Mouse (Mus musculus) megakaryocyte, adult 5-6 weeks (primary cell): ENCODE measurements around the gene Rfx6. TPM values are rescaled to one million over a fixed set of nuclear protein-coding genes. Genes with fewer than 3 reads are reported as not detected.

Experiments used
- ATAC-seq: 2 replicates; pipeline ENCODE4 v1.8.0; 2016; ENCODE audit warnings: mild to moderate bottlenecking, inconsistent platforms; ENCODE audit not compliant: poor library complexity, severe bottlenecking
- total RNA-seq, 2 experiments: library from RNA; stranded (forward) in 1 of 2; stranded (reverse) in 1 of 2; fragments of 153-499, 151-499 nt in 1 of 2; fragments of 221-1000, 200-1000 nt in 1 of 2; gene quantifications; 2 replicates each; pipeline versions ENCODE4 v1.2.3 to v1.2.4; 2015 to 2017

Rfx6 gene
- total RNA-seq (2015) (not detected in 2 replicates), total RNA-seq (2017) (not detected in 2 replicates)

DNA sequence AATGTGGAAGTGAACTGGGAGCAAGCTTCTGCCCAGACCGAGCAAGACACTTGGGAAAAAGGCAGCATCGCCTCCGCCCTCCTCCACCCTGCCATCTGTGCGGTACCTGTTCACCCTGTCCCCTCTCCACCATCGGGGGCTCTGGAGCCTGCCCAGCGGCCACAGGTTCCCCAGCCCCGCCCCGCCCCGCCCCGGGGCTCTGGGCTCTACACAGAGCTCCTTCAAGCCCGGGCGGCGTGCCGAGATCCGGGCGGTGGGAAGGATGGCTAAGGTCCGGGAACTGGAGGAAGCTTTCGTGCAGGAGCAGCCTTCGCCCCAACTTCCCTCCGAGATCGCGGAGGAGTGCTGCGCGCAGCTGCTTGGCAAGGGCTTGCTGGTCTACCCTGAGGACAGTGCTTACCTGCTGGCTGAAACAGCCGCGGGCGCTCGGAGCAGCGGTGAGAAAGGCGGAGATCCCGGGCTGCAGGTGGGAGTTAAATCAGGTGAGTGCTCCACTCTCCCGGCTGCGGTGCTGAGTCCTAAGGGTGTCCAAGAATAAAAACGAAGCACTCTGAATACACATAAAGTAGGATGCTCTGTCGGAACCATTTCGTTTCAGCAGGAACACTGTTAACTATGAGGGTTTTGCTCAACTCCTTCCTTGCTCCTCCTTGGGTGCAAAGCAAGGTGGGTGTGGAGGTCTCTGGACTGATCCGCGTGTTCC is at the start of gene Rfx6:
Gene Rfx6, plus strand, starts transcription at position 209 of the 703 bp plus-strand sequence.
- no peak for ATAC-seq

DNA sequence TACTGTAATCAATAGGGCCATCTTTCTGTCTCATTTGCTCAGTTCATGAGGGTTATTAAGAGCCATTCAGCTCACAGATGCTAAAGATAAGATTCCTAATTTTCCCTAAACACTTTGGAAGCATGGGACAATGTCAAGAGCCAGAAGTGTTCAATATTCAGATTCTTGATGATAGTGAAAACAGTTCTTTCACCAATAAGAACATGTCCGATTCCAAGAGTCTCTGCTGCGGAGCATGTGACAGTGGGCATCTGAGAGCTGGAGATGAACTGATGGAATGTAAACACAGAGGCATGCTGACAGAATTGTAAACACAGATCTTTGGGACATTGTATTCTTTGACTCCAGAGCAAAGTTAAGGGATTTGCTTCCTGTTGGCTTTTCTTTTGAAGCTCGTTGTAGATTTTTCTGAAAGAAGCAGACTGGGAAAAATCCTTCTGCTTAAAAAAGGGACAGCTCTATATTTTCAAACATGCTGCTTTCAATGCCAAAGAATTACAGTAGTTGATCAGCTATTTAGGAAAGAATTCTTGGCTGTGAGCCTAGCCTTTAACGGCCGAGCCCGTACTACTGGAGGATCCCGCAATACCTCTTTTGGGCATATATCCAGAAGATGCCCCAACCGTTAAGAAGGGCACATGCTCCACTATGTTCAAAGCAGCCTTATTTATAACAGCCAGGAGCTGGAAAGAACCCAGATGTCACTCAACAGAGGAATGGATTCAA is 46.0 kb upstream of the Rfx6 start, which contains the start of gene Gprc6a:
Gene Gprc6a, minus strand, starts transcription at position 51 of the 726 bp plus-strand sequence.
- ATAC-seq = no peak

DNA sequence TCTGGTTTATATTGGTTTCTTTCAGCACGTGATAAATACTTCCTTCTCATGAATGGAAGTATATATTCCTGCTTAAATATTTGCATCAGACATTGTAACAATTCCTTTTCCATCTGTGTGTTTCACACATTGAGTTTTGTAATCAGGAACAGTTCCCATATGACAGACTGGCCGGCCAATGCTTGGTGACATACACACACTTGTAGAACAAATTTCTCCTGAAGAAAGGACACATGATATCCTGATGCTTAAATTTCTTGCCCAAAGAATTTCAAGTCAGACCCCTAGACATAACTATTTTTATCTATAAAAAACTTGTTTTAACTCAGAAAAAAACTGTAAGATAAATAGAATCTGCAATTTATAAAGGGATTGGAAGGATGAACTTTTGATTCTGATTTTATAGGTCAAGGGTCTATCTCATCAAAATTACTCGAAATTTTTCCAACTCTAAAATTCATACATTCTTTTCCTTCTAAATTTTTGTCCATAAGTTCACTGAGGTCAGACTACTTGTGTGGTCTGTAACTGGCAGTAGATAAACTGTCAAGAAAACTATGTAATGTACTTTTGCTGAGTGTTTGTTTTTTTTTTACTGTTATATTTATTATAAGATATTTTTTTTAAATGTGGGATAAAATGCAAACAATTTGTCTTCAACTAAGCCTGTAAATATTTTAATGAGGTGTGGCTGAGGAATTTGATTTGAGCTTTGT is 27.9 kb upstream of the Rfx6 start:
- no peak for ATAC-seq

GRCm38 (mm10) chr10:51657324-51657723 is 20.2 kb upstream of the Rfx6 start:
- ATAC-seq = no peak

DNA sequence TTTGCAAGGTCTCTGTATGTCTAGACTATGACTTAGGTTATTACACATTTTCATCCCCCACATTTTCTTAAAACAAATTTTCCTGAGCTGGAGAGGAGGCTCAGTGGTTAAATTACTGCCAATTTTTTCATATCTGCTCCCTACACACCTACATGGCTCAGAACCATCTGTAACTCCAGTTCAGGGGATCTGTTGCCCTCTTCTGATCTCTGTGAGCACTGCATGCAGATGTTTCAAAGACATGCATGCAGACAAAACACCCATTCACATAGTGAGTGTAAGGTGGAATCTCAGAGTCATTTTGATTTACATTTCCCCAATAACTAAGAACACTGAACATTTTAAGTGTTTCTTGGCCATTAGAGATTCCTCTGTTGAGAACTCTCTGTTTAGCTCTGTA is 8.2 kb upstream of the Rfx6 start:
- ATAC-seq = no peak; the same call in 1 of the 2 replicates

GRCm38 (mm10) chr10:51671583-51671982 is 6.0 kb upstream of the Rfx6 start:
- ATAC-seq = no peak

- no peak for ATAC-seq
These were observed 5.3 kb upstream of the Rfx6 start for GRCm38 (mm10) chr10:51672082-51672779.

GRCm38 (mm10) chr10:51678251-51678639 is 689 bp downstream of the Rfx6 start:
- no peak for ATAC-seq

DNA sequence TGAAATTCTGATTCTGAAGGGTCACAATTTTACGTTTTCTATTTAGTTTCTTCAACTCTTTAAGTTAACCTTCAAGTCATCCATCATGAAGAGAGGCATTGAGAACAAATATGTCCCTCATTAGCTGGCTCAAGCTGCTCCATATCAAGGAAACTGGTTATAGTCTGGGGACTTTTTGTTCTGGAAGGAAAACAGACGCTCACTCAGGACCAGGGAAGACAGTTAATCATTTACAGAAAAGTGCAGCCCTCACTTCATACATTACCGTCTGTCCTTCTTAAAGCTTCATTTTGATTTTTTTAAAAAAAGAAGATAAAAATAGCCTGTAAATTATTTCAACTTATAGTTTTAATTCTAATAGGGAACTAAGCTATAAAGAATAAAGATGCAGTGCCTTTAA is 43.3 kb downstream of the Rfx6 start:
- no peak for ATAC-seq

DNA sequence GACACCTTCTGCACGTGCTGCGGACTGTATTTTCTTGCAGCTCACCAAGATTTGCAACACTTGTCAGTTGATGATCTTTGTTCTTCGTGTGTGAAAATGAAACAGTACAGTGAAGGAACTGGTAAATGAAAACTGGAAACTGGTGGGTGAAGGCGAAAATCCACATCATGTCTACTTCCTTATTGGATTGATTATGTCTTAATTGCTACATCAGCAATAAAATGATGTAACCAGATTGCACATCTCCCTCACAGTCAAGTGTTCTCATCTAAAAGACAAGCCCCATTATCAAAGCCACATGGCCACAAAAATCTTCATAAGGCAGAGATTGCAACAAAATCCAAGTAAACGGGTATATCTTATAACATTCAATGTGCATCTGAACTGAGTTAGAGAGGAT is 83.9 kb downstream of the Rfx6 start:
- no peak for ATAC-seq

DNA sequence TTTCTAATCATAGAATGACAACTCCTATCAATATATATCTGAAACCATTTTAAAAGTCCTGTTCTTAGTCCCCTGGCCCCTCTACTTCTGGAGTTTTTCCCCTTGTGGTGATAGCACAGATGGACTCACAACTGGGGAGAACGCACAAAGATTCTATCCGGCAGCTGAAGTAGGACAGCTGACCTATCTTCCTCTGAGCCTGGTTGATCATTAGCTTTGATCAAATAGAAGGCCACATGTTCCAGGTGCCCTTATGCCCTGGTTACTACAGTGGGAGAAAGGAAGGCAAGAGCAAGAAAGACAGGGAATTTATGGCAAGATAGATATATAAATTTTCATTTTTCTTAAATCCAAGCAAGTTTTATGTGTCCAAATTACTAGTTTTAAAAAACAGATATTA is 85.7 kb downstream of the Rfx6 start:
- ATAC-seq = no peak

DNA sequence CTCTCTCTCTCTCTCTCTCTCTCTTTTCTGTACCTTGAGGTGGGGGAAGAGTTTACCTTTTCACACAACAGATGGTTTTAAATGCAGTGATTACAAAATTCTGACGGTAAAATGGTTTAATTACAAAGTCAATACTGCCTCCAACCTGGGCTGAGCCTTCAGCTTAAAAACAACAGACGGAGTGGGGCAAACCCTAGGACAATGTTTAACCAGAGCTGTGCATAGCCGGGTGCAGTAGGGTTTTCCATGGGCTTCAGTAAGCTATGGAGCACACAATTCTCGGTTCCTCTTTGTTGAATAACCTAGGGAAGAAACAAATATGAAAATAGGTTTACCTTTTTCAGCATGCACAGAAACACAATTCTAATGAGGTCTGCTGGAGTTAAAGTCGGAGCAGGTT is 90.9 kb downstream of the Rfx6 start:
- ATAC-seq = no peak

- ATAC-seq = no peak
These were observed 91.7 kb downstream of the Rfx6 start for GRCm38 (mm10) chr10:51769252-51769651.

DNA sequence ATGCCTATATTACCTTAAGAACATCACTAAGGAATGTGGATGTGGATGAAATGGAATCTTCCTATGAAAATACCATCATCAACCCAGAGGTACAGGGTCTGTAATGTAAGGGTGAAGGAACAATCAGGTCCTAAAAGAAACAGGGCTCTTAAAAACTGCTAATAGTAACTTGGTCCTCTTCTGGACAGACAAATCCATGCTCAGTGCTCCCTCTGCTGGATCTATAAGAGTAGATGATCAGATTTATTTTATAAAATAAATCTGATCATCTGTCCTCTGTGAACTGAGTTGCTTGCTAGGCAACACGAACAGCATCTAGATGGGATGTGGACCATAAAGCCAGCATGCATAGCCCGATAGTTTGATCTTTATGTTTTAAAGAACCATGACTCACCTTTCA is 102.1 kb downstream of the Rfx6 start:
- ATAC-seq = no peak

Other genes starting within 250 kb of the Rfx6 start
- 18.4 and 53.3 TPM in 2 replicates for gene Gm49339, start 197.1 kb upstream of the Rfx6 start, total RNA-seq (2015)
- 25.7 and 36.4 TPM in 2 replicates for gene Gm49339, start 197.1 kb upstream of the Rfx6 start, total RNA-seq (2017)
- gene Lilr4b, start 197.1 kb upstream of the Rfx6 start, total RNA-seq (2015) = 418 and 485 TPM in 2 replicates
- 237 and 284 TPM in 2 replicates for gene Lilr4b, start 197.1 kb upstream of the Rfx6 start, total RNA-seq (2017)
- gene Lilrb4a, start 186.8 kb upstream of the Rfx6 start, total RNA-seq (2015) = 925 and 1,007 TPM in 2 replicates
- 681 and 727 TPM in 2 replicates for gene Lilrb4a, start 186.8 kb upstream of the Rfx6 start, total RNA-seq (2017)
- gene Fam162b, start 87.2 kb upstream of the Rfx6 start, total RNA-seq (2015) = not detected in 2 replicates
- gene Fam162b, start 87.2 kb upstream of the Rfx6 start, total RNA-seq (2017) = not detected in 2 replicates
- not detected in 2 replicates for gene Gprc6a, start 46.3 kb upstream of the Rfx6 start, total RNA-seq (2015)
- not detected in 2 replicates for gene Gprc6a, start 46.3 kb upstream of the Rfx6 start, total RNA-seq (2017)